Mouse (Mus musculus) cerebellum, adult 8-10 months (tissue): ENCODE data around the gene Plbd2.

Experiments used
- DNase-seq: peaks from one replicate; pipeline ENCODE4 v3.0.0; 2022

Plbd2 gene

DNA sequence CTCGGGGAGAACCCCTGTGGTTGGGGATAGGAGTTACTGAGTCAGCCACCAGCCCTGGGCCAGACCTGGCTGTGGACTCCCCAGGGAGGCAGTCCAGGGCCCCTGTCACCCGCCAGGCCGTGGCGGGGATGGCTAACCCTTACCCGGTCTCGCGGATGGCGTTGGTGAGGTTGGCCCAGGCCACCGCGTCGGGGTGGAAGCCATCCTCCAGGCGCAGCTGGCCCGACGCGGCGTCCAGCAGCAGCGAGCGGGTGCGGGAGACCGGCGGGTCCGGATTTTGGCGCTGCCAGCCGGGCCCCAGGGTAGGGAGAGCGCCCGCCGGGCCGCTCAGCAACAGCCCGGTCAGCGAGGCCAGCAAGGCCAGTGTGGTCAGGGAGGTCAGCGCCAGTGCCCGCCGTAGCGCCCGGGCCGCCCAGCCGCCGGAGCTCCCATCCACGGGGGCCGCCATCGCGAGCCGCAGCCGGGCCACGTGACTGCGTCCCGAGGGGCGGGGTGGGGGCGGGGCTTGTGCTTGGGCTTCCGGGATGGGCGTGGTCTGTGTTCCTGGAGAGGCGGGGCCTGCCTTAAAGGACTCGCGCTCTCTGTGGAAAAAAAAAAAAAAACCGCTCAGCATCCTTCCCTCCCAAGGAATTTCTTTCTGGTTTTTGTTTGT lies at the start of gene Plbd2:
TSS of gene Plbd2 (minus strand) at position 482 of the 652 bp plus-strand sequence.
- DNase-seq: peak; percentile 79

DNA sequence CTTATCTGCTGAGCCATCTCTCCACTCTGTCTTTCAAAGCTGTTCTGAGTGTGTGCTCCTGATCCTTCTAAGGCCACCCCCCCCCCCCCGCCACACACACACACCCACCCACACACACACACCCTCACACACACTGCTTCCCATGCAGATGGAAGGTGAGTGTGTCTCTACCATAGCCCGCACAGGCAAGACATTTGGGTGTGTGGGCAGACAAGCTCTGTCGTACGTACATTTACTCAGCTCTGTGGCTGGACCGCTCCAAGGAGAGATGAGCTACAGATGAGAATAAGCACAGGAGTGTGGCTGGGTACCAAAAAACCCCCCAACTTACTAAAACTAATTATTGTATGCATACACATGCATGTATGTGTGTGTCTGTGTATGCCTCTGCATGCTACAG lies 47.2 kb upstream of the Plbd2 start:
- no peak for DNase-seq

DNA sequence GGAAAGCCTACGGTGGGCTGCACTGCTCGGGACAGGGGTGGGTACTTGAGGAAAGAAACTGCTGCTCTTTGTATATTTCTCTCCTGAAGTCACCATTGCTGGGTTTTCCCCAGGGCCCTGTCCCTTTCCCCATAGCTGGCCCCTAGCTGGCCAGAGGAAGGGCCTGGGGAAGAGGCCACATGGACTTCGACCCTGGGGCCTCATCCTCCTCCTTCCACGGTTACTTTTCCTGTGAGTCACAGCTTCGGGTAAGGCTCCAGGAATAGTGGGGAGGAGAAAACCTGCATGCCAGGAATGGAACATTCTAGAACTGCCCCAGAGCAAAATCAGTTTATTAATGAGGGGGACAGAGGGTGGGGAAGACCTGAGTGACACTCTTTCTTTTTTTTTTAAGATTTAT lies 46.7 kb upstream of the Plbd2 start:
- no peak for DNase-seq

DNA sequence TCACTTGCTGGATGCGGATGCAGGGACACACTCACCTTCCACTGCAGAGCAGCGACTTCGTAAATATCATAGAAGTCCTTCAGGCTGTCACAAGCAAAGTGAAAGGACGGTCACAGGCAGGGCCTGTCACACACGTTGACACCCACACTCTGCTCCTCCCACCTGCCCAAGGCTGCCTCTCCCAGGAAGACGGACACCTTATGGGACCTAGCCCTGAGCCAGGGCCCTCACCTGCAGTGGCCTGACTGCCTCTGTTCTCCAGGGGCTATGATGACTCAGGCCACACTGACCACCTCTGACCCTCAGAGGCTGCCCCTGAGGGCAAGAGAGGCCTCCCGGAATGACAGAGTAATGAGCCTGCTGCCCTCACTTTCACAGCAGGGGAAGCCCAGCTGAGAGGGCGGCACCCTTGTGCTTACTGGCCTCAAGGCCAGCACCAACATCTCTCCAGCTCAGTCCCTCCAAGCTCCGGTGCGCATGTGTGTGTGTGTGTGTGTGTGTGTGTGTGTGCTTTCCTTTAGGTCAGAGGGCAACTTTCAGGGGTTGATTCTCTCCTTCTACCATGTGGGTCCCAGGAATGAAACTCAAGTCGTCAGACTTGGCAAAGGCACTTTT lies 44.9 kb upstream of the Plbd2 start:
- DNase-seq: no peak

DNA sequence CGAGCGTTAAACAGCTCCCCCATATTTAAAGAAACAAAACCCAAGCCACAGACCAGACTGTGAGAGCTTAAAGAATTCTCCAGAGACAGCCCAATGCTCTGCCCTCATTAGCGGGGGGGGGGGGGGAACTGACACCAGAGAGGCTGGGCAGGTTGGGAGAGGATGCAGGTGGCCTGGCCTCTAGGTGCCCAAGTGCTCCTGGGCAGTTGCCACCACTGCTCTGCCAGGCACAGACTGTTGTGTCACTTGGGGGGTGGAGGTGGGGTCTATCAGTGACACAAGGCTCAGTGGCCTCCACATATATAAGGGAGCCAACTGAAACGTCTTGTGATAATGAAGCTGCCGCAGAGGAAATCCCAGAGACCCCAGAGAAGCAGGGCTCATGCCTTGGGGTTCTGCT lies 33.2 kb upstream of the Plbd2 start:
- DNase-seq: no peak

DNA sequence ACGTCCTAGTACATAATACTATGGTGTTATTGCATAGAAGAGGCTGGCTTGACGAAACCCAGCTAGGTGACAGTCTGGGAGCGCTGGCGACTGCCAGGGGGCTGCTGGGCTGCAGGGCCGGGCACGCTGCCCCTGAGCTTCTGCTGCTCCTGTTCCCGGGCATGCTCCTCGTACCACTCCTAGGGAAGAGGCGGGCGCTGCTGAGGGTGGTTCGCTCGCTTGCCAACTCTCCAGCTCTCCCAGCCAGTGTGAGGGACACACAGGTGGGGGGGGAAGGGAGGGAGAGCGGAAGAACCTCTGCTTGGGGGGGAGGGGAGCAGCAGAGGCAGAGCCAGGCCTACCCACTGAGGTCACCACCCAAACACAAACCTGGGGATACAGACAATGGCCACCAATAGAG lies 32.6 kb upstream of the Plbd2 start:
- peak; percentile 53 for DNase-seq

DNA sequence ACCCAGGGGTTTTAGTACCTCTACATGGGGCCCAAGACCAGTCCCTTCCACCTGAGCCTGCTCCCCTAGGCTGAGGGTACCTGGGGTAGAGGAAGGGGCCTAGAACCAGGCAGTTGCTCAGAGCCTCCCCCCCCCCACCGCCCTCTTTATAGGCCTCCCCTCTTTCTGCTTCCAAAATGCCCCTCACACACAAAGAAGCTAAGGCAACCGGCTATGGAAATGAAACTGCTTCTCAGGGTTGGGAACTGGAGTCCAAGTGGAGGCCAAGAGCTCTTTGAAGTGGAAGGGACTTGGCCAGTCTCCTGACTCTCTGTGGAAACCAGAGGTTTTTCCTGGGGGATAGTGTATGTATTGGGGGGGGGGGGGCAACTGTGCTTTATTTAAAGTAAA lies 31.3 kb upstream of the Plbd2 start:
- no peak for DNase-seq

DNA sequence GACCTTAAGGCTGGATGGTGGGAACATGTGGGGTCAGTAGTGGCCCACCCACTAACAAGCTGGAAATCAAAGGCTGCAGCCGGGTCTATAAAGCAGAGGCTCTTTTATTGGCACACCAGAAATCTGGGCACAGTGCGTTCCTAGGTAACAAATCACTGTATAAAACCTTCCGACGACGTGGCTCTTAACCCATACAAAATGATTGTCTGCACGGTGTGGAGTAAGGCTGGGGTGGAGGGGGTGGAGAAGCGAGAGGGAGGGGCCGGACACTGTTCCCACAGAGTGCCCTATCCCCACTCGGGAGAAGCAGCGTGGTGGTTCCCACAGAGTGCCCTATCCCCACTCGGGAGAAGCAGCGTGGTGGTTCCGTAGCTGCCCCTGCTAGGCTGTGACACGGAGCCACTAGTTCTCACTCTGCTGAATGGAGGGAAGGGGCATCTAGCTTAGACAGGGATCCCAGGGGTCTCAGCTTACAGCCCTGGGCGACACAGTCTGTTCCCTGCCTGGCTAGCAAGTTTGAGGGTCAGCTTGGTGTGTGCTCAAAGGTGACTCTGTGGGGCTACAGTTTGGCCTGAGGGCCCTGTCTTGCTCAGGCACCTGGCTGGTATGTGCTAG lies 30.8 kb upstream of the Plbd2 start:
- no peak for DNase-seq

DNA sequence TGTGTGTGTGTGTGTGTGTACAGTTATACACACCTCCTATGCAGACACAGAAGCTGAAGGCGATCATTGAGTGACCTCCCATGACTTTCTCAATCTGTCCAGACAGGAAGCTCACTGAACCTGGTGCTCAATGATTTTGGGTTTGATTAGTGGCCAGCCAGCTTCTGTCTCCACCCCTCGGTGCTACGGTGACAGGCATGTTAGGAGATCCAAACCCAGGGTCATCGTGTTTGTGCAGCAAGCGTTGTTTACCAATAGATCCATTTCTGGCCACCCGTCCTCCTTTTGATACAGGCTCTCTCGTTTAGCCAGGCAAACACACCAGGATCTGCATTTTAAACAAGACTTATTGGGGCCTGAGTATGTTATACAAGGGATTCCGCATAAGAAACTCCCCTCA lies 28.2 kb upstream of the Plbd2 start:
- no peak for DNase-seq

DNA sequence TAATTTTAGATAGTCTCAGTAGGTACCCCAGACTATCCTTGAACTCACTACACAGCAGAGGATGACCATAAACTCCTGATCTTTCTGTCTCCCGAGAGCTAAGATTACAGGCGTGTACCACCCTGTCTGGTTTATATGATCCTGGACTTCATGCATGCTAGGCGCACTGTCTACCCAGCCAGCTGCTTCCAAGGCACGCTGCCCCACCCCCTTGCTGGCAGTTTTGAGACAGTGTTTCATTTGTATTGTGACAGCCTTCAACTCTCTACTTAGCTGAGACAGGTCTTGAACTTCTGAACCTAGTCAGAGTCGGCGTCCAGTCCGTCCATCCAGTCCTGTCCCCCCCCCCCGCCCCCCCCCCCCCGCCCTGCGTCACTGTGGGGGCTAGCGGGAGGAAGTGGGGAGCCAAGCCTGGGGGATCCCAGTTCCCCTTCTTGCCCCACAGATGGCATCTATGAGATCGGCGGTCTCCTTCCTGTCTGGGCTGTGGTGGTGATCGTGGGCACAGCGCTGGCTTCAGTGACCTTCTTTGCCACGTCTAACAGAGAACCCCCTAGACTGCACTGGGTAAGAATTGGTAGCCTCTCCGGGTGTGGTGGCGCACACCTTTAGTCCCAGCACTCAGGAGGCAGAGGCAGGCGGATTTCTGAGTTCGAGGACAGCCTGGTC lies 24.0 kb upstream of the Plbd2 start:
- no peak for DNase-seq

DNA sequence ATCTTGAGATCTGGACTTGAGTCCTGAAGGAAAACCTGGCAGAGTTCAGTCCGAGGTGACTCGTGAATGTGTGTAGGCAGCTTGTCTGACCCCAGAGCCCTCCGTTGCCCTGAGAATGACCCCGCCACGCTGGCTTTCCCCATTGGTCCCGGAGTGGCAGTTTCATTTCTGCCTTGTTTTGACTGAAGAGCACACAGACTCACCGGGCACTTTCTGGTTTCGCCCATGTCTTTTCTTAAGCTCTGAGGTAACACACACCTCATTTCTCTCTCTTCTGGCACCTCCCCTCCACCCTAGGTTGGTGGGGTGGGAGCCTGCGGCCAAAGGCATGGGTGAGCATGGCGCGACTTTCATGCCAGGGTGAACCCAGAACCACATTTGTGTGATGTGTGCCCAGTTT lies 22.9 kb upstream of the Plbd2 start:
- DNase-seq: no peak

DNA sequence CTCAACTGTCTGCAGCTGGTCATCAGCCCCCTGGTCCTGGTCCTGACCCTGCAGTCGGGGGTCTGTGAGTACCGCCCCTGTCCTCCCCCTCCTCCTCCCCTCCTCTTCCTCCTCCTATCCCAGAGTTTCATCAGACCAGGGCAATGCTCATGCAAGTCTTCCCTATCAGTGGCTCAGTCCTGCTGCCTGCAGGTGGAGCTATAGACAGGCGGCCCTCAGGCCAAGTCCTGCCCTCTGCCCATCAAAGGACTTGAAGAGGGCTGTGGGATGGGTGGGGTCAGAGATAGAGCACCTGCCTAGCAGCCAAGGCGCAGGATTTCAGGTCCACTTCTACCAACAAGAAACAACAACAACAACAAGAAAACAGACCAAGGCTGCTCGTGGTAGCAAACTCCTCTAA lies 22.3 kb upstream of the Plbd2 start:
- no peak for DNase-seq

DNA sequence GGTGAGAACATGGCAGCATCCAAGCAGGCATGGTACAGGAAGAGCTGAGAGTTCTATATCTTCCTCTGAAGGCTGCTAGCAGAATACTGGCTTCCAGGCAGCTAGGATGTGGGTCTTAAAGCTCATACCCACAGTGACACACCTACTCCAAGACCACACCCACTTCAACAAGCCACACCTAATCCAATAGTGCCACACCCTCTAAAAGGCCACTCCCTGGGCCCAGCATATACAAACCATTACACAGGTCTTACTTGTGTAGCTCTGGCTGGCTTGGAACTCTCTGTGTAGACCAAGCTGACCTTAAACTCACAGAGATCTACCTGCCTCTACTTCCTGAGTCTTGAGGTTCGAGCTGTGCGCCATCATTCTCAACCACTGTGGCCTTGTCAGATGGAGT lies 21.3 kb upstream of the Plbd2 start:
- DNase-seq: no peak

DNA sequence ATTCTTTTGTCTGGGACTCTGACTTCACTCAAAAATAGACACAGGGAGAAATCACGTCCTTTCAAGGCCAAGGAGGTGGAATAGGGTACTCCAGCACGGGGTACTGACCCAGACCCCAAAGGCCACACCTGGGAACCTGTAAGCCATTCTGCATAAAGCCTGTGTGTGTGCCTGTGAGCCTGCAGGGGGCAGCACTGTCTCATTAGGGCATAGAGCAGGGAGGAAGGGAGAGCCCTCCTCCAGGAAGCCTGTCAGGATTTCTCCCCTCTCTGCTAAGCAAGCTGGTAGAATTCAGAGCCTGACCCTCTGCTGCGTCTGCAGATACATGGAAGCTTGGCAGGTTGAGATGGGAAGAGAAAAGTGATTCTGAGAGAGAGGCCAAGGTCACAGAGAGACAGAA lies 19.2 kb upstream of the Plbd2 start:
- no peak for DNase-seq

DNA sequence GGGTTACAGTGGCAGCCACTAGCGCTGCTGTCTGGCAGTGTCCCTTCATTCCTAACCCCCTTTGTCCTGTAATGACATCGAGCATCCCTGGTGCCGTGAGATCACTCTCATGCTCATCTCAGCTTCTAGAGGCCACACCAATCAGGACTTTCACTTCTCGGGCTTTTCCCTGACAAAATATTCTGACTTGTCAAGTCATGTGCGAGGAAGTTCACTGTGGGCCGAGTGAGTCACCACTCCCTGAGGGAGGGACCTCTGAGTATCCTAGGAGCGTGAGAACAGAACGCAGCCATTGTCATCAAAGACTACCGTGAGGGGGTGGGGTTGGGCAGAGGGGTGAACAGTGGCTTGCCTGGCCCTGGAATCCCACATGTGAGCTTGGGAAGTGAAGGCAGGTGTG lies 14.1 kb upstream of the Plbd2 start:
- no peak for DNase-seq

DNA sequence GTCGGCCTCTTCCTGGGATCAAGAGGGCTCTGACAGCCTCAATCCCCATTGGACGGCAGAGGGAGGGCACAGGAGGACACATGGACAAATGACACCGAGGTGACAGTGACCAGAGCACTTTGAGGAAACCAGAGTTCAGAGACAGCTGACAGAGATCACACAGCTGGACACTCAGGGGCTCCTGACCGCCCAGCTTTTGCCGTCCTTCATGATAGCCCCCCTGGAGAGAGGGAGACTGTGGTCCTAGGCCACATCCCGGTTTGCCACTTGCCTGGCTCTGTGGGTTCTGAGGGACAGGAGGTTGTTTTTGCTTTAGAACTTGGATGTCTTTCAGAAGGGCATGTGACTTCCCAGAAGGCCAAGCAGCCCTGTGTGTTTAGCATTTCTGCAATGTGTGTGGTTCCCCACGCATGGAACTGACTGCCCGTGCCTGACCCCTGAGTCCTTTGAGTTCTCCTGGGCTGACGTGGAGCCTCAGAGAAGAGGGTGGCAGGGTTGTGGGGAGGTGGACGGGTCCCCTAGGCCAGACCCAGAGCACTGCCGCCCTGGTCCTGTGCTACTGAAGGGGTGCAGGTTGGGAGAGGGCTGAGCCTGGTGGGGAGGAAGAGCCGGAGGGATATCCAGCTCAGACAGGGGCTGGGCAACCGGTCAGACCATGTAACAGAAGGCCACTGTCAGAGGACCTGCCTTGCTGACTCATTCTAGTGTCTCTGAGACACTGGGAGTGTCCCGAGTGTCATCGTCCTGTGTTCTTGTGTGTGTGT lies 13.0 kb upstream of the Plbd2 start:
- no peak for DNase-seq

DNA sequence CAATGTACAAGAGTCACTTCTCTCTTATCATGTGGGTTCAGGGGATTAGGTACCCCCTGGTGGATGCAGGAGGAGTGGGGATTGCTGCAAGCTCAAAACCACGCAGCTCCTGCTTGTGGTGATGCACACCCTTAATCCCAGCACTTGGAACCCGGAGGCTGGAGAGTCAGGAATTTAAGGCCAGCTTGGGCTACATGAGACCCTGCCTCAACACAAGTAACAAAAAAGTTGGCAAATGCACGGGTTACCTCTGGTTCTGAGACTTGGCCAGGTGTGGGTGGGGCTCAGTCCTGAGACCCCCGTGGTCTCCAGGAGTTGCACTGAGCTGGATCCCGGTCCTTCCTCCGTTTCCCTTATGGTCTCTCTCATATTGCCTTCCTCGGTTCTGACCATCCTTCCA lies 12.0 kb upstream of the Plbd2 start:
- no peak for DNase-seq

DNA sequence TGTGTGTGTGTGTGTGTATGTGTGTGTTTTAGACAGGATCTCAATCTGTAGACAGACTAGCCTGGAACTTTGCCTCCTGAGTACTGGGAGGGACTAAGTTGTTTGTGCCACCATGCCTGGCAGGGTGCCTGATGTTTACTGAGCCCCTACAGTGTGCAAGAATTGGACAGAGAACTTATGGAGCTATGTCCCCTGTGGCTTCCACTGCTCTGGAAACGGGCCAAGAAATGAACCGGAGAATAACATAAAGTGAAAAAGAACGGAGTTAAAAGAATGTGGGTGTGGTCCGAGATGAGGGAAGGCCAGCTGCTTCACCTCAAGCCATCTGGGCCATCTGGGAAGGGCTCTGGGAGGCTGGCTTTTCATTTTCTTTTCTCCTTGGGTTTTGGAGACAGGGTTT lies 11.3 kb upstream of the Plbd2 start:
- DNase-seq: no peak

DNA sequence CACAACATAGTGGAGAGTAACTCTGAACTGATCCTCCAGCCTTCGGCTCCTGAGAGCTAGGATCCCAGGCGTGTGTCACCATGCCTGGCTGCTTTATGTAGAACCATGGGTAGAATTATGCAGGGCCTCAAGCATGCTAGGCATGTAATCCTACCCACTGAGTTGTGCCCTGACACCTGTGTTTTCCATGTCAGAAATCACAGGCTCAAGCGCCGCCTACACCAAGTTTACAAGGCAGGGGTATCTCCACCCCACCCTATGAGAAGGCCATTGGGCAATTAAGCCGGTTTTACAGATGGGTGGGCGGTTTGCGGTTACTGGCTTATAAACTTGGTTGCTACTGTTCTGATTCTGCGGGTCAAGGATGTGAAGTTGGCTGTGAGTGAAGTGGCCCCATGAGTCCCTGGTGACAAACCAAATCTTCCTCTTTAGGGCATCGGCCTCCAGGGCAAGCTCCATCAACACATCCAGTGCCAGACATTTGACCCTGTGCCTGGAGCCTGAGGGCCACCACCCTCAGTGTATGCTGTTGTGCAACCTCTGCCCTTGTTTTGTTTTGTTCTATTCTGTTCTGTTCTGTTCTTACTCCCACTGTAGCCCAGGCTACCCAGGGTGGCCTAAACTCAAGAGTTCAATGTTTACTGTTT lies 10.7 kb upstream of the Plbd2 start:
- DNase-seq: no peak

DNA sequence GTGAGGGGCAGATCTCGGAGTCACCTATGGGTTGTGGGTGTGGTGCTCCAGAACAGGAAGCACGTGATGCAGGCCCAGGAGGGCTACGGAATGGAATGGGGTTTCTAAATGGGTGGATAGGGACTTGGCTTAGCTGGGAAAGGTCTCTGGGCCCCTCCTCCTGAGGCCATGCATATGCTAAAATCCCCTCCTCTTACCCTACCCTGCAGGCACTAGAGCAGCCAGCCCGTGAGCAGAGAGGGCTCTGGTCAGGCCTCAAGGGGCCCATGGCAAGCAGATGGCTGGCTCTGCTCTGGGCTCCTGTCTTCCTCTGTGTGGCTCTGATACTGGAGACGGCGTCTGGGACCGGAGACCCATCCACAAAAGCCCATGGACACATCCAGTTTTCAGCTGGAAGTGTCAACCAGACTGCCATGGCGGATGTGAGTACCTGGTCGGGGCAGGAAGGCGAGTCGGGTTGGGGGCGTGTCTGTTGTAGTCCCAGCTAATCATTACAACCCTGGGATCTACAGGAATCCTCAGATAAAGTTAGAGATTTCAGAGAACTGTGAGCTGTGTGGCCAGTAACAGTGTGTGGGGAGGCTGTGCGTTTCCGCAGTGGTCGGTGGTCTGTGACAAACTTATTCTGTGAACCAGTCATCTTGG lies 9.6 kb upstream of the Plbd2 start:
- DNase-seq: no peak

DNA sequence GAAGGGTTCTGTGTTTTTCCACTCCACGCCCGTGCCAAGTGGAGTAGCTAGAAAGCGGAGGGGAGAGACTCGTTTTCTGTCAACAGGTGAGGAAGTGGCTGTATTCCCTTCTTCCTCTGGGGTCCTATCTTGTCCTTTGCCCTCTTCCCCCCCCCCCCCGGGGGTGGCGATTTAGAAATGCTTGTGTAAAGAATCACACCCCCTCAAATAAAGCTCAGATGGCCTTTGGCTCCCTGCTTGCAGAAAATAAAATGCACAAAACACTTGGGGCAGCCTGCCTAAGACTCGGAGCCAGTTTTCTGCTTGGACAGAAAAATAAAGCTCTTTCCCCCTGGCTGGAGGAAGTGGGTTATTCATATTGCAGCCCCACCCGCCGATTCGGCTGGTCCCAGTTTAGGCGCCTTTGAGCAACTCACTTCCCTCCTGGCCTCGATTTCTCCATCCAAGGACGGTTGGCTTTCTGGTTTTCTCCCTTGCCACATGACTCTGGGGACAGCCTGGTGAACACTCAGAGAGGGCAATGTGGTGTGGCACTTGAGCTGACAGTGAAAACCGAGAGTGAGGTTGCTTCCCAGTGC lies 8.3 kb upstream of the Plbd2 start:
- DNase-seq: no peak
